Mouse (Mus musculus) CH12.LX (cell line): ENCODE measurements around the gene Gbgt1. TPM values are rescaled to one million over a fixed set of nuclear protein-coding genes. Genes with fewer than 3 reads are reported as not detected.

Experiments
- DNase-seq: peaks from one replicate; pipeline ENCODE4 v3.0.0-alpha.2; 2013; ENCODE audit errors: extremely low read depth
- H3K27ac ChIP-seq: 2 replicates; pipeline ENCODE4 v1.5.1; 2012; ENCODE audit warnings: low read depth, mild to moderate bottlenecking, control low read depth, moderate library complexity; ENCODE audit not compliant: insufficient read depth
- H3K27me3 ChIP-seq: replicated peaks from 2 replicates; pipeline ENCODE3; 2012; ENCODE audit warnings: inconsistent platforms
- H3K36me3 ChIP-seq, 2 experiments: replicated peaks in 1 of 2; 2 replicates each; pipeline versions ENCODE3 to v1.6.1; 2012; ENCODE audit warnings: inconsistent platforms in 1 of 2, low read length in 1 of 2, mild to moderate bottlenecking in 1 of 2, mixed read lengths in 1 of 2, moderate library complexity in 1 of 2; ENCODE audit not compliant: control insufficient read depth in 1 of 2, insufficient read depth in 1 of 2
- H3K4me1 ChIP-seq, 2 experiments: 2 replicates each; pipeline ENCODE4 v1.6.1; 2012; ENCODE audit warnings: inconsistent platforms in 1 of 2, moderate library complexity in 1 of 2; ENCODE audit not compliant: insufficient read depth in 2 of 2, control insufficient read depth in 1 of 2
- H3K4me2 ChIP-seq: 2 replicates; pipeline ENCODE4 v1.6.1; 2012; ENCODE audit warnings: low read depth, mild to moderate bottlenecking, control low read depth; ENCODE audit not compliant: poor library complexity, insufficient read depth, severe bottlenecking
- H3K4me3 ChIP-seq, 3 experiments: fragments of 150-350 bp in 1 of 3; sonication (generic) in 1 of 3; replicated peaks in 1 of 3; 2 replicates each; pipeline versions ENCODE3 to v1.5.1; 2011 to 2012; ENCODE audit warnings: low read depth in 2 of 3, low read length in 2 of 3, mild to moderate bottlenecking in 2 of 3, moderate library complexity in 2 of 3, control low read depth in 1 of 3, improper control_type of control experiment in 1 of 3, inconsistent platforms in 1 of 3, mixed read lengths in 1 of 3; ENCODE audit not compliant: poor library complexity in 1 of 3
- H3K79me2 ChIP-seq: replicated peaks from 2 replicates; pipeline ENCODE4 v1.6.1; 2012; ENCODE audit warnings: mild to moderate bottlenecking, moderate library complexity; ENCODE audit not compliant: control insufficient read depth, poor library complexity, insufficient read depth, severe bottlenecking; ENCODE audit errors: extremely low read depth
- H3K9ac ChIP-seq: 2 replicates; pipeline ENCODE4 v1.6.1; 2012; ENCODE audit warnings: low read depth, mild to moderate bottlenecking, control low read depth, moderate library complexity; ENCODE audit not compliant: insufficient read depth
- H3K9me3 ChIP-seq: replicated peaks from 2 replicates; pipeline ENCODE3; 2012; ENCODE audit warnings: low read length, inconsistent platforms, mixed read lengths
- BHLHE40 ChIP-seq: IDR thresholded peaks from 2 replicates; pipeline ENCODE4 v1.6.1; 2011; ENCODE audit warnings: mild to moderate bottlenecking, low read depth, low read length, improper control_type of control experiment
- CHD1 ChIP-seq: IDR thresholded peaks from 2 replicates; pipeline ENCODE4 v1.6.1; 2012; ENCODE audit warnings: low read depth, low read length, improper control_type of control experiment, inconsistent platforms
- CTCF ChIP-seq, 2 experiments: IDR thresholded peaks in 1 of 2; conservative IDR thresholded peaks in 1 of 2; 2 replicates each; pipeline ENCODE4 v1.5.1; 2011 to 2012; ENCODE audit warnings: low read depth in 2 of 2, low read length in 2 of 2, improper control_type of control experiment in 1 of 2, inconsistent platforms in 1 of 2, mild to moderate bottlenecking in 1 of 2, moderate library complexity in 1 of 2
- E2F4 ChIP-seq: IDR thresholded peaks from 2 replicates; pipeline ENCODE4 v1.6.1; 2011; ENCODE audit warnings: low read depth, low read length, improper control_type of control experiment; ENCODE audit not compliant: insufficient replicate concordance
- ELF1 ChIP-seq: IDR thresholded peaks from 2 replicates; pipeline ENCODE4 v1.6.1; 2014; ENCODE audit warnings: low read depth, mild to moderate bottlenecking, inconsistent platforms, low read length, improper control_type of control experiment
- EP300 ChIP-seq: IDR thresholded peaks from 2 replicates; pipeline ENCODE4 v1.6.1; 2011; ENCODE audit warnings: low read length, improper control_type of control experiment
- ETS1 ChIP-seq: conservative IDR thresholded peaks from 2 replicates; pipeline ENCODE4 v1.6.1; 2012; ENCODE audit warnings: low read depth, mild to moderate bottlenecking, inconsistent platforms, low read length, improper control_type of control experiment, moderate library complexity
- GABPA ChIP-seq: IDR thresholded peaks from 2 replicates; pipeline ENCODE4 v1.6.1; 2012; ENCODE audit warnings: low read depth, low read length, improper control_type of control experiment, inconsistent platforms; ENCODE audit not compliant: insufficient replicate concordance
- HCFC1 ChIP-seq: IDR thresholded peaks from 2 replicates; pipeline ENCODE4 v1.6.1; 2012; ENCODE audit warnings: low read depth, mild to moderate bottlenecking, inconsistent platforms, low read length, improper control_type of control experiment
- IRF4 ChIP-seq: IDR thresholded peaks from 2 replicates; pipeline ENCODE4 v1.6.1; 2014; ENCODE audit warnings: low read depth, mild to moderate bottlenecking, inconsistent platforms, low read length, improper control_type of control experiment
- JUN ChIP-seq: IDR thresholded peaks from 2 replicates; pipeline ENCODE4 v1.6.1; 2011; ENCODE audit warnings: low read depth, mild to moderate bottlenecking, low read length, improper control_type of control experiment, moderate library complexity; ENCODE audit not compliant: insufficient read depth
- JUND ChIP-seq: conservative IDR thresholded peaks from 2 replicates; pipeline ENCODE4 v1.6.1; 2011; ENCODE audit warnings: low read depth, low read length, improper control_type of control experiment
- KAT2A ChIP-seq: IDR thresholded peaks from 2 replicates; pipeline ENCODE4 v1.6.1; 2012; ENCODE audit warnings: low read length, improper control_type of control experiment, inconsistent platforms; ENCODE audit not compliant: insufficient replicate concordance
- MAFK ChIP-seq: IDR thresholded peaks from 2 replicates; pipeline ENCODE4 v1.6.1; 2011; ENCODE audit warnings: low read length, improper control_type of control experiment; ENCODE audit not compliant: insufficient replicate concordance
- MAX ChIP-seq: IDR thresholded peaks from 2 replicates; pipeline ENCODE4 v1.6.1; 2011; ENCODE audit warnings: low read length, improper control_type of control experiment
- MEF2A ChIP-seq: IDR thresholded peaks from 2 replicates; pipeline ENCODE4 v1.6.1; 2014; ENCODE audit warnings: low read depth, mild to moderate bottlenecking, inconsistent platforms, low read length, improper control_type of control experiment, borderline replicate concordance
- MXI1 ChIP-seq: IDR thresholded peaks from 2 replicates; pipeline ENCODE4 v1.6.1; 2011; ENCODE audit warnings: mild to moderate bottlenecking, low read depth, low read length, improper control_type of control experiment
- MYC ChIP-seq: IDR thresholded peaks from 2 replicates; pipeline ENCODE4 v1.6.1; 2011; ENCODE audit warnings: low read depth, mild to moderate bottlenecking, improper control_type of control experiment, low read length
- NELFE ChIP-seq: IDR thresholded peaks from 2 replicates; pipeline ENCODE4 v1.6.1; 2011; ENCODE audit warnings: low read depth, low read length, improper control_type of control experiment
- NRF1 ChIP-seq: IDR thresholded peaks from 2 replicates; pipeline ENCODE4 v1.6.1; 2014; ENCODE audit warnings: low read depth, mild to moderate bottlenecking, inconsistent platforms, low read length, improper control_type of control experiment, moderate library complexity
- PAX5 ChIP-seq: IDR thresholded peaks from 2 replicates; pipeline ENCODE4 v1.6.1; 2012; ENCODE audit warnings: low read length, inconsistent platforms, mixed read lengths
- POLR2A ChIP-seq: IDR thresholded peaks from 2 replicates; pipeline ENCODE4 v1.6.1; 2011; ENCODE audit warnings: low read depth, mild to moderate bottlenecking, improper control_type of control experiment, low read length
- POLR2AphosphoS2 ChIP-seq: IDR thresholded peaks from 2 replicates; pipeline ENCODE4 v1.6.1; 2011; ENCODE audit warnings: low read depth, low read length, improper control_type of control experiment
- RAD21 ChIP-seq: IDR thresholded peaks from 2 replicates; pipeline ENCODE4 v1.6.1; 2011; ENCODE audit warnings: low read depth, mild to moderate bottlenecking, low read length, improper control_type of control experiment, moderate library complexity
- RCOR1 ChIP-seq: conservative IDR thresholded peaks from 2 replicates; pipeline ENCODE4 v1.6.1; 2012; ENCODE audit warnings: low read depth, mild to moderate bottlenecking, inconsistent platforms, low read length, improper control_type of control experiment
- SIN3A ChIP-seq: IDR thresholded peaks from 2 replicates; pipeline ENCODE4 v1.6.1; 2012; ENCODE audit warnings: low read length, improper control_type of control experiment, inconsistent platforms
- SMC3 ChIP-seq: IDR thresholded peaks from 2 replicates; pipeline ENCODE4 v1.6.1; 2011; ENCODE audit warnings: low read depth, low read length, improper control_type of control experiment
- TCF12 ChIP-seq: IDR thresholded peaks from 2 replicates; pipeline ENCODE4 v1.6.1; 2014; ENCODE audit warnings: low read depth, mild to moderate bottlenecking, inconsistent platforms, low read length, improper control_type of control experiment
- USF1 ChIP-seq: IDR thresholded peaks from 2 replicates; pipeline ENCODE4 v1.6.1; 2014; ENCODE audit warnings: low read depth, mild to moderate bottlenecking, inconsistent platforms, low read length, improper control_type of control experiment
- ZC3H11A ChIP-seq: IDR thresholded peaks from 2 replicates; pipeline ENCODE4 v1.6.1; 2012; ENCODE audit warnings: low read depth, mild to moderate bottlenecking, inconsistent platforms, low read length, improper control_type of control experiment
- ZKSCAN1 ChIP-seq: IDR thresholded peaks from 2 replicates; pipeline ENCODE4 v1.6.1; 2012; ENCODE audit warnings: low read depth, inconsistent platforms, low read length, improper control_type of control experiment, borderline replicate concordance
- ZMIZ1 ChIP-seq: IDR thresholded peaks from 2 replicates; pipeline ENCODE4 v1.6.1; 2012; ENCODE audit warnings: low read depth, mild to moderate bottlenecking, inconsistent platforms, low read length, improper control_type of control experiment
- dilution Hi-C: fragments of 300-500 bp; cut with MboI; formaldehyde crosslinking; loops from 2 replicates; pipeline ENCODE4 v1.14.3; 2020; ENCODE audit warnings: low sequenced_read_pairs; ENCODE audit not compliant: extremely low pct_unique_long_range_greater_than_20kb, extremely low pct_ligation_motif_present
- in situ Hi-C: fragments of 300-500 bp; cut with MboI; formaldehyde crosslinking; loops from 3 replicates; pipeline ENCODE4 v1.14.3; 2019; ENCODE audit warnings: low sequenced_read_pairs, low pct_ligation_motif_present, low pct_unique_long_range_greater_than_20kb, mixed read lengths
- polyA plus RNA-seq: library from polyadenylated mRNA; unstranded; fragments of >175 nt; gene quantifications from 2 replicates; pipeline ENCODE4 v1.2.1, GENCODE M21; 2012; ENCODE audit warnings: low read depth; ENCODE audit not compliant: insufficient read length
- total RNA-seq, 2 experiments: library from RNA; depleted of rRNA; stranded (reverse); fragments of 300-350 nt in 1 of 2; fragments of >200 nt in 1 of 2; gene quantifications; 2 replicates each; pipeline ENCODE4 v1.2.3; 2012 to 2014

The Gbgt1 gene
- total and polyA plus RNA-seq, 3 experiments: not detected

GRCm38 (mm10) chr2:28530311-28530710 lies 33.6 kb downstream of the Gbgt1 start:
- Histone ChIP-seq H3K36me3 (peaks cover 0 to 2% of the 10 kb centered on the region in 2 experiments), H3K9ac (no peak overlapping the region), H3K27ac (no peak overlapping the region), H3K79me2 (no peaks in the 10 kb centered on the region), H3K4me3 (no peak overlapping the region), H3K4me1 (peaks cover 46 to 87% of the 10 kb centered on the region in 2 experiments), H3K4me2 (no peak overlapping the region), H3K9me3 (no peaks in the 10 kb centered on the region), H3K27me3 (peaks cover 4% of the 10 kb centered on the region)
- dilution Hi-C loops (no loop called here), in situ Hi-C loops (no loop called here)
- no peak for DNase-seq
- TF ChIP-seq NELFE (no peak), GABPA (no peak), ELF1 (no peak), JUND (no peak), SMC3 (no peak), USF1 (no peak), KAT2A (no peak), ETS1 (no peak), CTCF (conservative IDR thresholded peaks at IDR 0.05 in 1 of 2, IDR thresholded peaks at IDR 0.05 in 1 of 2; ENCODE audit: low read depth in 2 of 2, low read length in 2 of 2) (no peak), HCFC1 (no peak), JUN (no peak)

- Histone ChIP-seq H3K36me3 (no peaks in the 10 kb centered on the region), H3K9ac (peak overlapping the region; percentile 45), H3K4me1 (peaks cover 37 to 88% of the 10 kb centered on the region in 2 experiments), H3K9me3 (no peaks in the 10 kb centered on the region), H3K4me2 (peak overlapping the region; percentile 67), H3K27ac (no peak overlapping the region), H3K27me3 (peaks cover 4% of the 10 kb centered on the region), H3K4me3 (peak overlapping the region; percentile 32 to 70 (median 55)), H3K79me2 (no peaks in the 10 kb centered on the region)
- in situ Hi-C loops: no loop called here
- DNase-seq: peak; percentile 74
- dilution Hi-C loops: no loop called here
- TF ChIP-seq POLR2AphosphoS2: no peak
- no peak for TF ChIP-seq JUN
- TF ChIP-seq KAT2A: no peak
- TF ChIP-seq ZMIZ1: no peak
- TF ChIP-seq RCOR1: no peak
- TF ChIP-seq ETS1: no peak
- TF ChIP-seq SIN3A: 0 out of 2 replicates have a peak, but pooled peaks have one; percentile 37
- peak; percentile 57 for TF ChIP-seq NRF1
- TF ChIP-seq MAX: no peak
- TF ChIP-seq TCF12: no peak
- TF ChIP-seq RAD21: no peak
- TF ChIP-seq ZKSCAN1: no peak
- no peak; the same call in 1 of the 2 replicates for TF ChIP-seq MEF2A
- TF ChIP-seq E2F4: no peak
- no peak for TF ChIP-seq CHD1
- no peak for TF ChIP-seq GABPA
- TF ChIP-seq ZC3H11A: no peak
- peak; percentile 50; the same call in 1 of the 2 replicates for TF ChIP-seq POLR2A
- TF ChIP-seq PAX5: no peak
- no peak for TF ChIP-seq EP300
- no peak for TF ChIP-seq MAFK
- TF ChIP-seq MXI1: peak; percentile 30; the same call in 1 of the 2 replicates
- TF ChIP-seq MYC: no peak
- 0 out of 2 replicates have a peak, but pooled peaks have one; percentile 25 for TF ChIP-seq BHLHE40
- TF ChIP-seq IRF4: no peak
- no peak for TF ChIP-seq USF1
Measured at GRCm38 (mm10) chr2:28532938-28533771, 36.5 kb downstream of the Gbgt1 start.
